Mouse (Mus musculus): ENCODE results near the gene Uck2.

Uck2 gene

GRCm38 (mm10) chr1:167285320-167285355 is at the start of gene Uck2:
Gene Uck2 (minus strand): TSS chr1:167285320.
- DNase-seq: no peak

- no peak for DNase-seq
Observed at GRCm38 (mm10) chr1:167331106-167331505, 46.0 kb upstream of the Uck2 start.

GRCm38 (mm10) chr1:167328776-167329175 is 43.7 kb upstream of the Uck2 start:
- no peak for DNase-seq

GRCm38 (mm10) chr1:167321691-167322090 is 36.6 kb upstream of the Uck2 start:
- DNase-seq: no peak

GRCm38 (mm10) chr1:167313220-167313619 is 28.1 kb upstream of the Uck2 start:
- DNase-seq: no peak

- DNase-seq: no peak
Observed at GRCm38 (mm10) chr1:167312367-167312766, 27.2 kb upstream of the Uck2 start.

GRCm38 (mm10) chr1:167308261-167309054 is 23.3 kb upstream of the Uck2 start, which contains the start of gene Tmco1:
Gene Tmco1 (plus strand): TSS chr1:167308378.
- peak; percentile 98 for DNase-seq

- no peak for DNase-seq
Observed at GRCm38 (mm10) chr1:167307674-167308073, 22.6 kb upstream of the Uck2 start.

- peak; percentile 77 for DNase-seq
Observed at GRCm38 (mm10) chr1:167306451-167307240, 21.5 kb upstream of the Uck2 start.

GRCm38 (mm10) chr1:167305501-167306137 is 20.5 kb upstream of the Uck2 start:
- no peak for DNase-seq

- DNase-seq: no peak
Observed at GRCm38 (mm10) chr1:167300122-167300521, 15.0 kb upstream of the Uck2 start.

GRCm38 (mm10) chr1:167295679-167296402 is 10.7 kb upstream of the Uck2 start:
- DNase-seq: no peak

GRCm38 (mm10) chr1:167292447-167292846 is 7.3 kb upstream of the Uck2 start:
- no peak for DNase-seq

GRCm38 (mm10) chr1:167291610-167292009 is 6.5 kb upstream of the Uck2 start:
- DNase-seq: no peak

GRCm38 (mm10) chr1:167290263-167290592 is 5.1 kb upstream of the Uck2 start:
- DNase-seq: no peak

GRCm38 (mm10) chr1:167289567-167290262 is 4.6 kb upstream of the Uck2 start:
- DNase-seq: no peak

GRCm38 (mm10) chr1:167288665-167289538 is 3.8 kb upstream of the Uck2 start:
- no peak for DNase-seq

- DNase-seq: no peak
Observed at GRCm38 (mm10) chr1:167287156-167287555, 2.0 kb upstream of the Uck2 start.

GRCm38 (mm10) chr1:167285356-167285755 is 236 bp upstream of the Uck2 start:
- DNase-seq: no peak

GRCm38 (mm10) chr1:167284837-167285319 is 242 bp downstream of the Uck2 start:
- DNase-seq: peak; percentile 86 to 88

GRCm38 (mm10) chr1:167284258-167284836 is 773 bp downstream of the Uck2 start:
- peak; percentile 87 to 88 for DNase-seq

All from thymus, postnatal 36 days (tissue).